Mouse (Mus musculus) stomach, embryonic 16.5 days (tissue): Measurements from ENCODE around the gene Ercc8. TPM values are rescaled to one million over a fixed set of nuclear protein-coding genes. Genes with fewer than 3 reads are reported as not detected.

ENCODE experiments used
- ATAC-seq: fragments of 200-750 bp; cut with Nextera tagmentation; 2 replicates; pipeline ENCODE4 v1.8.0; 2017; ENCODE audit warnings: moderate number of reproducible peaks, moderate TSS enrichment; ENCODE audit not compliant: insufficient read depth, low FRiP score
- H3K27ac ChIP-seq: fragments of 300-500 bp; sonication (generic); 2 replicates; pipeline ENCODE4 v1.5.1; 2014; ENCODE audit warnings: low read length
- H3K27me3 ChIP-seq: fragments of 300-500 bp; sonication (generic); 2 replicates; pipeline ENCODE4 v1.6.1; 2014; ENCODE audit warnings: low read length, control low read depth, mixed read lengths; ENCODE audit not compliant: control insufficient read depth, insufficient read depth
- H3K36me3 ChIP-seq: fragments of 300-500 bp; sonication (generic); 2 replicates; pipeline ENCODE4 v1.6.1; 2014; ENCODE audit warnings: low read length; ENCODE audit not compliant: control insufficient read depth, insufficient read depth
- H3K4me1 ChIP-seq: fragments of 300-500 bp; sonication (generic); 2 replicates; pipeline ENCODE4 v1.6.1; 2014; ENCODE audit warnings: low read length, control low read depth, mixed read lengths; ENCODE audit not compliant: control insufficient read depth, insufficient read depth
- H3K4me2 ChIP-seq: fragments of 300-500 bp; sonication (generic); 2 replicates; pipeline ENCODE4 v1.6.1; 2014; ENCODE audit warnings: low read depth, low read length, mixed read lengths
- H3K4me3 ChIP-seq: fragments of 300-500 bp; sonication (generic); replicated peaks from 2 replicates; pipeline ENCODE4 v1.5.1; 2014; ENCODE audit warnings: mild to moderate bottlenecking, low read length
- H3K9ac ChIP-seq: fragments of 300-500 bp; sonication (generic); 2 replicates; pipeline ENCODE4 v1.6.1; 2014; ENCODE audit warnings: low read length
- H3K9me3 ChIP-seq: fragments of 300-500 bp; sonication (generic); replicated peaks from 2 replicates; pipeline ENCODE4 v1.6.1; 2016; ENCODE audit warnings: low read length, control low read depth; ENCODE audit not compliant: control insufficient read depth
- WGBS: fragments of 180-500 bp; shearing (Covaris S2); extraction: QIAGEN DNeasy Blood & Tissue Kit; methylation state at CpG from one replicate; pipeline ENCODE4 v1.1.7; 2014; 5-methylcytosine and 5-hydroxymethylcytosine counted together
- polyA plus RNA-seq: library from polyadenylated mRNA; unstranded; fragments of >200 nt; fragmentation: Nextera tagmentation; extraction: Ambion mirVana; gene quantifications from 2 replicates; pipeline ENCODE4 v1.2.1, GENCODE M21; 2015

Gene Ercc8
- polyA plus RNA-seq, 1 experiment from 2014 or later = 15.9 TPM

GRCm38 (mm10) chr13:108170002-108170401 lies 11.5 kb downstream of the Ercc8 start:
- no peaks in the 10 kb centered on the region for H3K27me3 ChIP-seq
- 94% methylated on average over 1 of the region's 1 CpGs for WGBS
- no peak overlapping the region for H3K9ac ChIP-seq
- H3K4me3 ChIP-seq = no peak overlapping the region
- H3K4me1 ChIP-seq = no peaks in the 10 kb centered on the region
- no peak for ATAC-seq
- no peaks in the 10 kb centered on the region for H3K9me3 ChIP-seq
- H3K4me2 ChIP-seq = no peak overlapping the region
- H3K27ac ChIP-seq = no peak overlapping the region
- no peaks in the 10 kb centered on the region for H3K36me3 ChIP-seq

GRCm38 (mm10) chr13:108170511-108170910 lies 12.0 kb downstream of the Ercc8 start:
- Histone ChIP-seq H3K27me3 (no peaks in the 10 kb centered on the region), H3K9ac (no peak overlapping the region), H3K4me1 (no peaks in the 10 kb centered on the region), H3K4me3 (no peak overlapping the region), H3K36me3 (no peaks in the 10 kb centered on the region), H3K27ac (no peak overlapping the region), H3K9me3 (no peaks in the 10 kb centered on the region), H3K4me2 (no peak overlapping the region)
- 87% methylated on average over 8 of the region's 8 CpGs for WGBS
- no peak for ATAC-seq

- 80% methylated on average over 8 of the region's 8 CpGs for WGBS
- peaks cover 4% of the 10 kb centered on the region; the same call in 1 of the 2 replicates for H3K36me3 ChIP-seq
- H3K27me3 ChIP-seq = no peaks in the 10 kb centered on the region
- no peak overlapping the region for H3K27ac ChIP-seq
- H3K9ac ChIP-seq = no peak overlapping the region
- H3K4me2 ChIP-seq = no peak overlapping the region
- ATAC-seq = no peak
- no peaks in the 10 kb centered on the region for H3K4me1 ChIP-seq
- H3K4me3 ChIP-seq = no peak overlapping the region
- no peaks in the 10 kb centered on the region for H3K9me3 ChIP-seq
Observed at GRCm38 (mm10) chr13:108179618-108180017, 21.1 kb downstream of the Ercc8 start.

GRCm38 (mm10) chr13:108180821-108181220 lies 22.3 kb downstream of the Ercc8 start:
- no peak overlapping the region for H3K9ac ChIP-seq
- WGBS = 85% methylated on average over 5 of the region's 5 CpGs
- no peak for ATAC-seq
- no peak overlapping the region for H3K4me3 ChIP-seq
- no peaks in the 10 kb centered on the region for H3K9me3 ChIP-seq
- no peak overlapping the region for H3K4me2 ChIP-seq
- no peak overlapping the region for H3K27ac ChIP-seq
- peaks cover 9% of the 10 kb centered on the region; the same call in 1 of the 2 replicates for H3K36me3 ChIP-seq
- no peaks in the 10 kb centered on the region for H3K4me1 ChIP-seq
- H3K27me3 ChIP-seq = no peaks in the 10 kb centered on the region

- ATAC-seq = no peak
- Histone ChIP-seq H3K27ac (no peak overlapping the region), H3K4me3 (no peak overlapping the region), H3K9me3 (no peaks in the 10 kb centered on the region), H3K4me2 (no peak overlapping the region), H3K27me3 (no peaks in the 10 kb centered on the region), H3K36me3 (peaks cover 13% of the 10 kb centered on the region), H3K9ac (no peak overlapping the region), H3K4me1 (no peaks in the 10 kb centered on the region)
Observed at GRCm38 (mm10) chr13:108184743-108185255, 26.3 kb downstream of the Ercc8 start.

GRCm38 (mm10) chr13:108185530-108185929 lies 27.0 kb downstream of the Ercc8 start:
- no peak overlapping the region for H3K4me2 ChIP-seq
- no peaks in the 10 kb centered on the region for H3K4me1 ChIP-seq
- no peaks in the 10 kb centered on the region for H3K27me3 ChIP-seq
- no peak overlapping the region for H3K27ac ChIP-seq
- no peak overlapping the region for H3K4me3 ChIP-seq
- no peaks in the 10 kb centered on the region for H3K9me3 ChIP-seq
- H3K36me3 ChIP-seq = peaks cover 13% of the 10 kb centered on the region
- H3K9ac ChIP-seq = no peak overlapping the region
- ATAC-seq = no peak
- 96% methylated on average over 3 of the region's 3 CpGs for WGBS

- Histone ChIP-seq H3K4me1 (no peaks in the 10 kb centered on the region), H3K4me2 (no peak overlapping the region), H3K4me3 (no peak overlapping the region), H3K27me3 (no peaks in the 10 kb centered on the region), H3K36me3 (peaks cover 13% of the 10 kb centered on the region), H3K27ac (no peak overlapping the region), H3K9me3 (no peaks in the 10 kb centered on the region), H3K9ac (no peak overlapping the region)
- no peak for ATAC-seq
- WGBS = 92% methylated on average over 4 of the region's 4 CpGs
Observed at GRCm38 (mm10) chr13:108187994-108188393, 29.5 kb downstream of the Ercc8 start.

- Histone ChIP-seq H3K36me3 (peaks cover 7% of the 10 kb centered on the region; the same call in 1 of the 2 replicates), H3K9ac (no peak overlapping the region), H3K27ac (no peak overlapping the region), H3K4me3 (no peak overlapping the region), H3K4me1 (no peaks in the 10 kb centered on the region), H3K4me2 (no peak overlapping the region), H3K9me3 (no peaks in the 10 kb centered on the region), H3K27me3 (no peaks in the 10 kb centered on the region)
- no peak for ATAC-seq
- WGBS = 50% methylated on average over 11 of the region's 11 CpGs
Observed at GRCm38 (mm10) chr13:108191074-108191720, 32.7 kb downstream of the Ercc8 start.

GRCm38 (mm10) chr13:108195474-108195873 lies 36.9 kb downstream of the Ercc8 start:
- no peak overlapping the region for H3K4me2 ChIP-seq
- no peaks in the 10 kb centered on the region for H3K27me3 ChIP-seq
- no peaks in the 10 kb centered on the region for H3K4me1 ChIP-seq
- ATAC-seq = no peak
- no peak overlapping the region for H3K4me3 ChIP-seq
- no peak overlapping the region for H3K27ac ChIP-seq
- 86% methylated on average over 6 of the region's 6 CpGs for WGBS
- H3K9ac ChIP-seq = no peak overlapping the region
- 0 out of 2 replicates have a peak, but pooled peaks cover 3% of the 10 kb centered on the region for H3K36me3 ChIP-seq
- no peaks in the 10 kb centered on the region for H3K9me3 ChIP-seq
